Mouse (Mus musculus): ENCODE data around the gene Gls.

DNA sequence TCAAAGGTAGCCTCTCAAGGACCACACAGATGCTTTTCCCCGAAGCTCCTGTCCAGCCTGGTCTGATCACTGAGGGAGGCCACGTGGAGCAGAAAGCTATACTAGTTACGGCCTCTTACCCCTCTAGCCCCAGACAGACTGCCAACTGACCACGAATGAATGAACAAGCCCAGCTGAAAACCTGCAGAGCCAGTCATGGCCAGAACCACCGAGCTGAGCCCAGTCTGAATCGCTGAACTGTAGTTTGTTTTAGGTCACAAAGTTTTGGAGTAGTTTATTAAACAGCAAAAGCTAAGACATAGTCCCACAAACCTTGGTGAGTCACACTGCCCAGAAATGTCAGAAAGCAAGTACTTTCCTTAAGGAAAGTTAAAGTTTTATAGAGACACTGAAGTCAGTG lies 45.0 kb upstream of the Gls start:
- TF ChIP-seq GATA1 (IDR thresholded peaks at IDR 0.05; ENCODE audit: borderline replicate concordance, low read length), result no peak
- TF ChIP-seq CTCF (IDR thresholded peaks at IDR 0.05; ENCODE audit: low read depth, low read length), result no peak
- no peak for TF ChIP-seq TAL1 (conservative IDR thresholded peaks at IDR 0.05; ENCODE audit: low read depth, low read length)
- no peak for TF ChIP-seq POLR2AphosphoS5 (IDR thresholded peaks at IDR 0.05; ENCODE audit: insufficient replicate concordance, low read depth, low read length)

All from G1E (cell line).